Mouse (Mus musculus) heart, embryonic 15.5 days (tissue): Measurements from ENCODE around the gene Fars2. TPM values are rescaled to one million over a fixed set of nuclear protein-coding genes. Genes with fewer than 3 reads are reported as not detected.

Source experiments
- ATAC-seq: fragments of 200-750 bp; cut with Nextera tagmentation; replicated peaks from 2 replicates; pipeline ENCODE4 v1.8.0; 2017; ENCODE audit warnings: low read depth, moderate TSS enrichment; ENCODE audit not compliant: insufficient number of reproducible peaks, insufficient read depth, low FRiP score
- H3K27ac ChIP-seq: fragments of 300-500 bp; sonication (generic); 2 replicates; pipeline ENCODE4 v1.5.1; 2015; ENCODE audit warnings: mild to moderate bottlenecking, inconsistent platforms
- H3K27me3 ChIP-seq: fragments of 300-500 bp; sonication (generic); 2 replicates; pipeline ENCODE4 v1.6.1; 2015; ENCODE audit warnings: inconsistent platforms
- H3K36me3 ChIP-seq: fragments of 300-500 bp; sonication (generic); 2 replicates; pipeline ENCODE4 v1.6.1; 2015; ENCODE audit warnings: mild to moderate bottlenecking, inconsistent platforms
- H3K4me1 ChIP-seq: fragments of 300-500 bp; sonication (generic); replicated peaks from 2 replicates; pipeline ENCODE4 v1.6.1; 2015; ENCODE audit warnings: inconsistent platforms
- H3K4me2 ChIP-seq: fragments of 300-500 bp; sonication (generic); 2 replicates; pipeline ENCODE4 v1.6.1; 2015; ENCODE audit warnings: inconsistent platforms, mild to moderate bottlenecking, moderate library complexity
- H3K4me3 ChIP-seq: fragments of 300-500 bp; sonication (generic); 2 replicates; pipeline ENCODE4 v1.5.1; 2015; ENCODE audit warnings: mild to moderate bottlenecking, inconsistent platforms
- H3K9ac ChIP-seq: fragments of 300-500 bp; sonication (generic); 2 replicates; pipeline ENCODE4 v1.6.1; 2015; ENCODE audit warnings: mild to moderate bottlenecking, inconsistent platforms
- H3K9me3 ChIP-seq: fragments of 300-500 bp; sonication (generic); replicated peaks from 2 replicates; pipeline ENCODE4 v1.6.1; 2016; ENCODE audit warnings: inconsistent platforms
- WGBS: fragments of 180-500 bp; shearing (Covaris S2); methylation state at CpG from one replicate; pipeline ENCODE4 v1.1.7; 2015; ENCODE audit warnings: mixed read lengths; 5-methylcytosine and 5-hydroxymethylcytosine counted together
- polyA plus RNA-seq: library from polyadenylated mRNA; unstranded; fragments of >200 nt; fragmentation: Nextera tagmentation; extraction: Ambion mirVana; gene quantifications from 2 replicates; pipeline ENCODE4 v1.2.1, GENCODE M21; 2015

The Fars2 gene
- polyA plus RNA-seq, 1 experiment from 2014 or later: 57.1 TPM

- no peaks in the 10 kb centered on the region for H3K9me3 ChIP-seq
- peaks cover 24% of the 10 kb centered on the region for H3K4me1 ChIP-seq
- H3K4me2 ChIP-seq: no peak overlapping the region
- H3K36me3 ChIP-seq: no peaks in the 10 kb centered on the region
- no peak overlapping the region for H3K27ac ChIP-seq
- no peak overlapping the region for H3K9ac ChIP-seq
- H3K4me3 ChIP-seq: no peak overlapping the region
- ATAC-seq: no peak
- peaks cover 78% of the 10 kb centered on the region for H3K27me3 ChIP-seq
Observed at GRCm38 (mm10) chr13:36722309-36722708, 605.1 kb downstream of the Fars2 start.

GRCm38 (mm10) chr13:36723726-36724300 is 606.6 kb downstream of the Fars2 start:
- H3K4me1 ChIP-seq: peaks cover 27% of the 10 kb centered on the region
- no peak overlapping the region for H3K9ac ChIP-seq
- peaks cover 91% of the 10 kb centered on the region for H3K27me3 ChIP-seq
- H3K27ac ChIP-seq: no peak overlapping the region
- no peaks in the 10 kb centered on the region for H3K36me3 ChIP-seq
- ATAC-seq: no peak
- H3K4me2 ChIP-seq: peak overlapping the region; percentile 57; the same call in 1 of the 2 replicates
- 2% methylated on average over 15 of the region's 15 CpGs for WGBS
- H3K9me3 ChIP-seq: no peaks in the 10 kb centered on the region
- H3K4me3 ChIP-seq: 0 out of 2 replicates have a peak overlapping the region, but pooled peaks have one; percentile 34

GRCm38 (mm10) chr13:36724533-36725470 is 607.6 kb downstream of the Fars2 start:
- Histone ChIP-seq H3K9me3 (no peaks in the 10 kb centered on the region), H3K9ac (no peak overlapping the region), H3K27ac (no peak overlapping the region), H3K4me2 (peak overlapping the region; percentile 57), H3K27me3 (peaks cover 94% of the 10 kb centered on the region), H3K36me3 (no peaks in the 10 kb centered on the region), H3K4me3 (peak overlapping the region; percentile 34), H3K4me1 (peaks cover 27% of the 10 kb centered on the region)
- 4% methylated on average over 40 of the region's 40 CpGs for WGBS
- no peak for ATAC-seq

DNA sequence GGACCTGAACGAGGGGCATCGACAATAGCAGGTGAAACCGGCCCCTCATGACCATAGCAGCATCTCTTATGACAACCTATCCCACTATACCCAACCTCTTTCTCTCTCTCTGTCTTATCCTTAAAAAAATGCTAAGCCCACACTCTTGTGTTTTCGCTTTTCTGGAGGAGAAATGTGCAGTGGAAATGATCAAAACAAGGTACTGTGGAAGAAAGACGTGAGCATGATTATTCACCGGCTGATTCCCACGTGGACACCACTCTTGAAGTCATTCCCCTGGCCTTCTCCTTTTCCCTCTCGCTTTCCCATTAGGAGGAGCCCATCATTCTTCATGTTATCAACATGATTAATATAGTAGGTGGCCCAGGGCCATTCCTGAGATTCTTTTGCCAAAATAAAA is 608.7 kb downstream of the Fars2 start:
- no peaks in the 10 kb centered on the region for H3K9me3 ChIP-seq
- peaks cover 96% of the 10 kb centered on the region for H3K27me3 ChIP-seq
- ATAC-seq: no peak
- no peaks in the 10 kb centered on the region for H3K36me3 ChIP-seq
- no peak overlapping the region for H3K4me2 ChIP-seq
- no peak overlapping the region for H3K9ac ChIP-seq
- H3K27ac ChIP-seq: no peak overlapping the region
- H3K4me3 ChIP-seq: no peak overlapping the region
- WGBS: 7% methylated on average over 8 of the region's 8 CpGs
- H3K4me1 ChIP-seq: peaks cover 27% of the 10 kb centered on the region

DNA sequence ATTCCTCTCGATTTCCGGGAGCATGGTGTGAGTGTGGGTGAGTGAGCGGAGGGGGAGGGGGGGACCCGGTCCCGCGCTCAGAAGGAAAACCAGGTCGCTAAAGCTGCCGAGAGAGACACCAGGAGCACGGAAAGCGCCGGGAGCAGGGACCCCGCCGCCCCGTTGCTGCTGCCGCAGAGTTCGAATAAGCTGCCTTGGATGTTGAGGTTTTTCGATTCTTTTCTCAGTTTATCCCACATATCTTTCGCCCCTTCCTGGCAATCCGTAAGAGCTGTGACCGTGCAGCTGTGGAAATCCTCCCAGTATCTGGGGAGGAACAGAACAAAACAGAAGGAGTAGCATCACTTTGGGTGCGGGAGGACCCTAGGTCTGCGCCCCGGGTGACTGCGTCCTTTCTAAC is 609.3 kb downstream of the Fars2 start:
- Histone ChIP-seq H3K36me3 (no peaks in the 10 kb centered on the region), H3K27me3 (peaks cover 96% of the 10 kb centered on the region), H3K4me1 (peaks cover 31% of the 10 kb centered on the region), H3K9me3 (no peaks in the 10 kb centered on the region), H3K4me2 (peak overlapping the region; percentile 67), H3K4me3 (peak overlapping the region; percentile 44), H3K27ac (no peak overlapping the region), H3K9ac (no peak overlapping the region)
- no peak for ATAC-seq
- 3% methylated on average over 24 of the region's 24 CpGs for WGBS

DNA sequence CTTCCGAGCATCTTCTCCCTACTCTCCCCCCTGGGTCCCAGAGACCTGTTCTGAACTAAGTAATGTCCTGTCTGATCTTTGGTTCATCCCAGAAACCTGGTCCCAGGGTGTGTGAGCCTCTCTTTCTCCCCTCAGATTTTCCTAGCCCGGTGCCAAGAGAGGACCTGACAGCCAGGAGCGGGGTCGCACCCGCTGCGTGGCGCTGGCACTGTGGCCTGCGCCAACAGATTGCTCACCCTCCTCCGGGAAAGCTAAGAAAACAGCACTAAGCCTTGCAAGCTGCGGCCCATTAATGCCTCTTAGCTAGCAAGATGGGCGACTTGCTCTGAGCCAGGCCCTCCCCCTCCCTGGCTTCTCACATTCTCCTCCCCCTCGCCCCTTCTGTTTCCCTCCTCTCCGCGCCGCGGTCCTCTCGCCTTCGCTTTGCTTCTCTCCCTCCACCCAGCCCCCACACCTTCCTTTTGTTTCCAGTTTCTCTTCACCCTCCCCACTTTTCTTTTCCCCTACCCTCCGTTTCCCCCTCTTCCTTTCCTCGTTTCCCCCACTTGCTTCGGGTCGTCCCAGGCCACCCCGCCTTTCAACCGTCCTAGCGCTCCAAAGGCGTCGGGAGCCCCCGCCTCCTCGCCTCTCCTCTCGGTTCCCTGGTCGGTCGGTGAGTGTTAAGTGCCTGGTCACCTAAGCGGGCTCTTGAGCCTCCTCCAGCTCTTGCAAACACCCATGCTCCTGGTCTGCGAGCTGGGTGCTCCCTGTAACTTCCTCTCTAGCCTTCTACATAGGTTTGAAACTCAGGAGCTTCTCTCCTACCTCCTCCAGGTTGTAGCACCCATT is 610.0 kb downstream of the Fars2 start:
- Histone ChIP-seq H3K9me3 (no peaks in the 10 kb centered on the region), H3K4me1 (peaks cover 37% of the 10 kb centered on the region), H3K4me2 (peak overlapping the region; percentile 67), H3K36me3 (no peaks in the 10 kb centered on the region), H3K9ac (peak overlapping the region; percentile 29; the same call in 1 of the 2 replicates), H3K27ac (no peak overlapping the region), H3K4me3 (peak overlapping the region; percentile 44), H3K27me3 (peaks cover 95% of the 10 kb centered on the region)
- WGBS: 2% methylated on average over 34 of the region's 34 CpGs
- ATAC-seq: no peak

DNA sequence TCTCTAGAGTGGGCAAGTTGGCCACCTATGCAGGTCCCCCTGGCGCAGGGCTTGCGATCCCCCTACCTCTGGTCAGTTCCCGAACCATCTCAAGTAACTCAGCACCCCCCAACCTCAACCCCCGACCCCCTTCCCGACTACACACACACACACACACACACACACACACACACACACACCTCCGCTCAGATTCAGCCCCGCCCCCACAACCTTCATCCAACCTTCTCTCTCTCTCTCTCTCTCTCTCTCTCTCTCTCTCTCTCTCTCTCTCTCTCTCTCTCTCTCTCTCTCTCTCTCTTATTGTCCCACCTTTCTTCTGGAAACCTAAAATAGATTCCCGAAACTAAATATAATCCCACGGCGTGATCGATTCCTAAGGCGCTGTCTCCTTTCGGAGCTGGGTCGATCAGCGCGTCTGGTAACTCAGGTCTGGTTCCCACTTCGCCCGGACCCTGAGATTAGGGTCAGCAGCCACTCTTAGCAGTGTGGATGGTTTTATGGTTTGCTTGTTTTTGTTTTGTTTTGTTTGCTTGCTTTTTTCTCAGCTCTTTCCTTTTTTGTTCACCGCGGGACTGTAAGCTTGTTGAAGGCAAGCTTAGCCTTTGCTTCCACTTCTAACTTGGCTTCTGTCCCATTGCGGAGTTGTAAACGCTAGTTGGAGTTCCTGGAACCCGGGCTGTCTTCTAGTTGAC is 610.7 kb downstream of the Fars2 start:
- H3K4me3 ChIP-seq: peak overlapping the region; percentile 44
- H3K27me3 ChIP-seq: peaks cover 95% of the 10 kb centered on the region
- H3K9me3 ChIP-seq: no peaks in the 10 kb centered on the region
- peak overlapping the region; percentile 67 for H3K4me2 ChIP-seq
- peaks cover 39% of the 10 kb centered on the region for H3K4me1 ChIP-seq
- H3K9ac ChIP-seq: no peak overlapping the region
- H3K27ac ChIP-seq: no peak overlapping the region
- H3K36me3 ChIP-seq: no peaks in the 10 kb centered on the region
- 4% methylated on average over 21 of the region's 23 CpGs for WGBS
- ATAC-seq: no peak

DNA sequence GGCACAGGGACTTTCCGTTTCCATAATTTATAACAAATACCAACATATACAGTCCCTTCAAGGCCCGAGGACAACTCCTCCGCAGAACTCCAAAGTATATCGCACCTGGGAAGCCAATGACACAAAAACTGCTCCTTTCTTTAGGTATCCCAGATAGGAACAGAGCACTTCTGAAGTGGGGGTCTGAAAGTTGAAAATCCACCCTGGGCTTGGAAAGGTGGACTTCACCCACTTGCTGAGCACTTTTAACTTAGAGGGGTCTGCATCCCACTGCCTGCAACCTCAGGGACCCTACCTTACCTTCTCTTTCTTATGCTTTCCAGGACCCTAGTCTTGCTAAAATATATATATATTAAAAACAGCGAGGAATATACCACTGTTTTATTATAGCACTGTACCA is 611.3 kb downstream of the Fars2 start:
- Histone ChIP-seq H3K4me3 (no peak overlapping the region), H3K36me3 (no peaks in the 10 kb centered on the region), H3K27ac (no peak overlapping the region), H3K9ac (no peak overlapping the region), H3K27me3 (peaks cover 95% of the 10 kb centered on the region), H3K4me2 (no peak overlapping the region), H3K4me1 (peaks cover 39% of the 10 kb centered on the region), H3K9me3 (no peaks in the 10 kb centered on the region)
- ATAC-seq: no peak
- 17% methylated on average over 5 of the region's 5 CpGs for WGBS

- Histone ChIP-seq H3K27me3 (peaks cover 95% of the 10 kb centered on the region), H3K9me3 (no peaks in the 10 kb centered on the region), H3K36me3 (no peaks in the 10 kb centered on the region), H3K9ac (no peak overlapping the region), H3K4me2 (no peak overlapping the region), H3K4me1 (peaks cover 38% of the 10 kb centered on the region), H3K27ac (no peak overlapping the region), H3K4me3 (no peak overlapping the region)
- ATAC-seq: no peak
- 25% methylated on average over 13 of the region's 13 CpGs for WGBS
Observed at GRCm38 (mm10) chr13:36729731-36730340, 612.6 kb downstream of the Fars2 start.

DNA sequence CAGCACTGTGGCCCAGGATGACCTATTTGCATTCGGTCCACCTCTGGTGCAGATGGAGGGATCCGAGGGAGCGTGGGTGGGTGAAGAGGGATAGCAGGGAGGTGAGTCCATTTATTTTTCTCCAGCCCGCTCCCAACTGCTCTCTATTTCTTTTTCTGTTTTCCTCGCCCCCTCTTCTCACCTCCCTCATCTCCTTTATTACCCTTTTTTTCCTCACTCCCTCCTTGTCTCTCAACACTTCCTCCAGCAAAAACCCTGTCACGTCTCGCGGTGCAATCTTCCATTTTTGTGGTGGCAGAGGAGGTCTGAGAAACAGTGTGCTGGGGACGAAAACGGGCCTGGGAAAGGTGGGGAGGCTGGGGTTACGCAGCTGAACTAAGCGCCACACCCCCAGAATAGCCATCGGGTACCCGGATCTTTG is 613.1 kb downstream of the Fars2 start:
- Histone ChIP-seq H3K27ac (no peak overlapping the region), H3K9me3 (no peaks in the 10 kb centered on the region), H3K4me3 (no peak overlapping the region), H3K36me3 (no peaks in the 10 kb centered on the region), H3K27me3 (peaks cover 95% of the 10 kb centered on the region), H3K4me1 (peaks cover 40% of the 10 kb centered on the region), H3K4me2 (no peak overlapping the region), H3K9ac (no peak overlapping the region)
- no peak for ATAC-seq
- WGBS: 31% methylated on average over 14 of the region's 14 CpGs
